Mouse (Mus musculus) embryonic fibroblast, embryonic 13.5 days (primary cell): Measurements from ENCODE around the gene Gm49486. TPM values are rescaled to one million over a fixed set of nuclear protein-coding genes. Genes with fewer than 3 reads are reported as not detected.

ENCODE experiments used
- H3K27ac ChIP-seq: 2 replicates; pipeline ENCODE4 v1.5.1; 2012; ENCODE audit warnings: low read length, control low read depth, inconsistent platforms; ENCODE audit not compliant: insufficient read depth
- H3K4me1 ChIP-seq: 2 replicates; pipeline ENCODE4 v1.6.1; 2011; ENCODE audit warnings: low read length; ENCODE audit not compliant: control insufficient read depth, insufficient read depth
- H3K4me3 ChIP-seq: 2 replicates; pipeline ENCODE4 v1.5.1; 2011; ENCODE audit warnings: mild to moderate bottlenecking, control low read depth, low read length; ENCODE audit not compliant: insufficient read depth
- CTCF ChIP-seq: IDR thresholded peaks from 2 replicates; pipeline ENCODE4 v1.5.1; 2011; ENCODE audit warnings: mild to moderate bottlenecking, control low read depth, low read length, moderate library complexity, borderline replicate concordance; ENCODE audit not compliant: insufficient read depth
- POLR2A ChIP-seq: IDR thresholded peaks from 2 replicates; pipeline ENCODE4 v1.6.1; 2011; ENCODE audit warnings: low read depth, mild to moderate bottlenecking, control low read depth, low read length, moderate library complexity
- polyA plus RNA-seq: library from polyadenylated mRNA; stranded (reverse); fragments of >200 nt; gene quantifications from 2 replicates; pipeline ENCODE4 v1.2.4, GENCODE M21; 2011; ENCODE audit warnings: low read depth; ENCODE audit not compliant: missing spikeins, insufficient read length

Gm49486 gene
- polyA plus RNA-seq, 1 experiment, result 0.77 TPM

DNA sequence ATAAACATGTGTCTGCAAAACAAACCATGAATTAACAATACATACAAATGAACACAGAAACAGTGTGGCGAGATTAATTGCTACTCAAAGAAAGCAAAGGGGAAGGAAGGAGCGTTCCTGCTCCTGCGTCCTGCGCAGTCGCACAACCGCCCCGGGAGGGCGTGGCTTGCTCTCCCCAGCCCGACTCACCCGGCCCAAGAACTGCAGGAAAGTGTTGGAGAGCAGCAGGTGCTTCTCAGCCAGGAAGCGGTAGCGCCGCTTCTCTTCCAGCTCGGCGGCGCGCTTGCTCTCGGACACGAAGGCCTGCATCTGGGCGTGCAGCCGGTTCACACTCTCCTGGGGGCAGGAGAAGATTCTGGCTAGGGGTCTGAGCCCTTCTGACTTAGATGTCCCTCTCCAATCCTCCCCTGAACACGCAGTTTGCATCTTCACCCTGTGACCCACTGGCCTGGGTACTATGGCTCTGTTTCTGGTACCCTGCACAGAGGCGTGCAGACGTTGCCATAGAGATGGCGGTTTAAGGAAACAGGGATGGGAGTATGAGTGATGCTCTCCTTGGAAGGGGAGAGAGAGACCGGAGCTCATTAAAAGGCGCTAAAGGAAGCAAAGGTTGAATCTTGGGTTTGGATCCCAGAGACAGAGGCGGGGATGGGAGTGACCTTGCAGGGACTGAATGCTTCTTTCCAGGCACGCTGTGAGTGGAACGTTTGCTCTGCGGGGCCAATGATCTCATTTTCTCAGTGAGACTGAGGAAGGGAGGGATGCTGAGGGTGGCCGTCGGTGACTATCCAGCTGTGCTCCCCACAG, 41.3 kb downstream of the Gm49486 start:
- TF ChIP-seq POLR2A (no peak), CTCF (no peak)
- no peak overlapping the region for H3K27ac ChIP-seq
- no peak overlapping the region for H3K4me3 ChIP-seq
- H3K4me1 ChIP-seq, result no peaks in the 10 kb centered on the region

DNA sequence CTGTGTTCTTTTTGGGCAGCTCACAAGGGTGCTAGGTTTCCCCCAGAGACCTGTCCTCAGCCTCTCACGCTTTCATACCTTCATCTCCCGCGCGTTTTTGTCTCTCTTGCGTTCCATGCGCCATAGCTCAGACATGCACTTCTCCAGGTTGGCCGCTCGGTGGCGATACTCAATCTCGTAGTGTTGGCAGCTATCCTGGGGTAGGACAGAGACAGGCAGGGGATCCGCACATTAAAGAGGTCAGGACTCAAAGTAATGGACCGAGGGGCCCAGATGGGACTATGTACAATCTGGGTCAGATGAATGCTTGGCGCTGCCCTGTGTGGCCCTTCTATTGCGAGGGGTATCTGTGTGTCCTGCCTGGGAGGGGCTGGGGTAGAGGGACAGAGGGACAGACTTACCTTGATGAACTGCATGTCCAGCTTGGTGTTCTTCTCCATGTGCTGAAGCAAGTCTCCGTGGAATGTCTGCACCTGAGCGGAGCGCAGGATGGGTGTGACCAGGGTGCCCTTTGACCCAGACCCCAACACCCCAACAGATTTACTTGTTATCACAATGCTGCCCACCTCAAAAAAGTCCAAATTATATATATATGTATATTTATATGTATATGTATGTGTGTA, 42.0 kb downstream of the Gm49486 start:
- Histone ChIP-seq H3K4me3 (no peak overlapping the region), H3K4me1 (no peaks in the 10 kb centered on the region), H3K27ac (no peak overlapping the region)
- no peak for TF ChIP-seq POLR2A
- TF ChIP-seq CTCF, result peak; percentile 68; the same call in 1 of the 2 replicates

DNA sequence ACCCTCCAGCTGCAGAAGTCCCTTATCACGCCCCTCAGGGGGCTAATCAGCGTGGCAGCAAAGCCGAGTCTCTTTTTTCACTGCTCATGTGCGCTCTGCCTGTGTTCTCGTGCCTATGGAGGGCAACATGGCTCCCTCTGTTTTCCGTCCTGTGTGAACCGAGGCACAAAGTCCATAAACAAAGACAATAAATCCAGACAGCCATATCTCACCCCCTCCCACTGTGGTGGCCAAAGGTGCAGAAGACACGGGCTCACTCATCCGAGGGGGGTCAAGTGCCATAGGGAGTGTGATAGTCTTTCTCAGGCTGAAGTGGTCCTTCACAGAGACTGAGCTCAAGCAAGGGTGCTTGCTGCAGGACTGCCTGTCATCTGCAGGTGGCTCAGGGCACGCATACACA, 43.8 kb downstream of the Gm49486 start:
- H3K4me1 ChIP-seq, result no peaks in the 10 kb centered on the region
- no peak overlapping the region for H3K27ac ChIP-seq
- no peak overlapping the region for H3K4me3 ChIP-seq
- no peak for TF ChIP-seq POLR2A
- no peak for TF ChIP-seq CTCF

DNA sequence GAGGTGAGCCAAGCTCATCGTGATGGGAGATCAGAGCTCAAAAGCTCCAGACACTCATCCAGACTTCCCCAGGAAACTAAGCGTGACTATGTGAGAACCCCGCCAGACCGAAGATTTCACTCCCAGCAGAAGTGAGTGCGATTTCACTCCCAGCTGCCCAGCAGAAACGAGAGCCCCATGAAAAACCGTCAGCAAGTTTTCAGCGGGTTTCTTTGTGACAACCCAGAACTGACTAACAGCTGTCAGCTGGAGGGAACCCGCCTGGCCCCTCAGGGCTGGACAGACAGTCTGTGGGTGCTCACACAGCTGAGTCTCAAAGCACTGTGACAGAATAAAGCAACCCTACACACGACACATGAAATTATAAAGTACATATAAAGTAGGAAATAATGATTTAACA, 48.5 kb downstream of the Gm49486 start:
- Histone ChIP-seq H3K4me1 (no peaks in the 10 kb centered on the region), H3K27ac (no peak overlapping the region), H3K4me3 (no peak overlapping the region)
- TF ChIP-seq POLR2A, result no peak
- TF ChIP-seq CTCF, result no peak

DNA sequence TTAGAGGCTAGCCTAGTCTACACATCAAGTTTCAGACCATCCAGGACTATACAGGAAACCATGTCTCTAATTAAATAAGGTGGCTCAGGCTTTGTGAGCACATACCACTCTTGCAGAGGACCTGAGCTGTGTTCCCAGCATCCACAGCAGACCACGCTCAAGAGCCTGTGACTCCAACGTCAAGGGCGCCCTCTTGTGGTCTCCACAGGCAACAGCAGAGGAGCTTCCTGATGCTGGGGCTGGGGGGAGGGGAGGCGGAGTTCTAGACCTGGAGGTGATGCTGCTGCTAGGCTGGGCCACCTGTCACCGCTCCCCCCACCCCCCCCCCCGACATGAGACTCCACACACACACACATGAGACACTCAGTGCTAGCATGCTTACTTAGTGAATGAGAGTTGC, 51.0 kb downstream of the Gm49486 start:
- TF ChIP-seq CTCF (peak; percentile 41; the same call in 1 of the 2 replicates), POLR2A (no peak)
- H3K4me1 ChIP-seq, result no peaks in the 10 kb centered on the region
- H3K4me3 ChIP-seq, result no peak overlapping the region

DNA sequence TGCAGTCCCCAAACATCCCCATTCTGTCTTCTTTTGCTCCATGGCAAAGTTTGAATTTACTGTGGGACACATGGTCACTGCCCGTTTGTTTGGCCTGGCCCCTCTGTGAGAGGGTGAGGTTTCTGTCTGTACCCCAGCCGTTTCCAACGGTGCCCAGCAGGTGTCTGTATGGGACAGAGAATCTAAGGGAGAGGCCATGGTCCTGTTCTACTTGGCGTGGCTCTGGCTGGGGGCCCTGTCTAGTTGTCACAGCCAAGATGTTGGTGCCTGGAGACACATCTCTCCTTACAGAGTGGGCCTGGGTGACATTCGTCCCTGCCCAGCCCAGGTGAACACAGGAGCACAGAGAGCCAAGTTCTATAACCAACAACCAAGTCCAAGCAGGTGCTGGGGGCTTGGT, 51.7 kb downstream of the Gm49486 start:
- H3K4me3 ChIP-seq, result no peak overlapping the region
- H3K4me1 ChIP-seq, result no peaks in the 10 kb centered on the region
- TF ChIP-seq CTCF, result no peak
- no peak for TF ChIP-seq POLR2A
- no peak overlapping the region for H3K27ac ChIP-seq

More for the DNA sequence above, 51.0 kb downstream of the Gm49486 start:
- no peak overlapping the region for H3K27ac ChIP-seq

DNA sequence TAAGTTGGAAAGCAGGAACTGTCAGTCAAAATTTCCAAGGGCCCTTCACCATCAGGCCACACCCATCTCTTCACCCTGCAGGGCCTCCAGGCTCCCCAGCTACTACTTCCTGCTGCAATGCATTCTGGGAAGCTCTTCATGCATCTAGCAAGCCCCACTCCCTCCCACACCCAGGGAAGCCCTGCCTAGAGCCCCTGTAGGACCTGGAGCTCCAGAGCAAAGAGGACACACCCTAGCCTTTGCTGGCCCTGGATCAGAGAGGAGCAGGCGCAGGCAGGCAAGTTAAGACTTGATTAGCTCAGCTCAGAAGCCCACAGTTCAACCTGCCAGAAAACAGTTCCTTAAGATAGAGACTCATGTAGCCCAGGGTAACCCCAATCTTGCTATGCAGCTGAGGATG, 52.2 kb downstream of the Gm49486 start:
- no peaks in the 10 kb centered on the region for H3K4me1 ChIP-seq
- no peak overlapping the region for H3K4me3 ChIP-seq
- TF ChIP-seq CTCF, result no peak
- no peak for TF ChIP-seq POLR2A
- no peak overlapping the region for H3K27ac ChIP-seq

DNA sequence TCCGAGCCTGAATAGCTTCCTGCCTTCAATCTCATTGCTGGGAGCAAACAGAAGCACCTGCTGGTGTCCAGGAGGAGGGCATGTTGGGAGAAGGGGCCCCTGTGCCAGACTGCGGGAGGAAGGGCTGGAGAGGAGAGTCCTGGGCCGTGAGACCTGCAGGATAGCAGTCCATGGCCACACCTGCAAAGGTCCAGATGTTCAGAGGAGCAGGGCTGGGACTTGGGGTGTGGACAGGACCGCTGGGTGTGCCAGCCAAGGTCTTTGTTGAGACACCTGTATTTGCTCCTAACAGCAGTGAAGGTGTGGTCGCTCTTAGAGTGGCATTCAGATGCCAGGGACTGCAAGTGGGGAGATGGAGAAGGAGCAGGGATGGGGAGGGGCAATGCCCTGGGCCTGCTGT, 53.2 kb downstream of the Gm49486 start:
- Histone ChIP-seq H3K4me1 (no peaks in the 10 kb centered on the region), H3K27ac (no peak overlapping the region), H3K4me3 (no peak overlapping the region)
- TF ChIP-seq CTCF (no peak), POLR2A (no peak)

DNA sequence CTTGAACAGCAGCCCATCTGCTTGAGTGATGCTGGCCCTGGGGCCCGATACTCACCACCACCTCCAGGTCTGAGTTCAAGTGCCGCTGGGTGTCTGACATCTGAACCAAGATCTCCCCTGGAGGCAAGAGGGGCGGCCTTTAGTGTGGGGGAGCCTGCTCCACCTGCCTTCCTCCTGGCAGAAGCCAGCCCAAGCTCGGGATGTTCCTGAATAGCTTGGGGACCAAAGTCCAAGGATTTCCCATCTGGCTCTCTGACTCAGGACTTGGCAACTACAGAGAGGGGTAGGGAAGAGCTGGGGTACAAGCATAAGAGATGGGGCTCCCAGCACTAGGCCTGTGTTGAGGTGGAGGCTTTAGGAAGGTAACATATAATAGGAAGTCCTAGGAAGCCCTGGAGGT, 54.2 kb downstream of the Gm49486 start:
- Histone ChIP-seq H3K4me3 (no peak overlapping the region), H3K4me1 (no peaks in the 10 kb centered on the region), H3K27ac (no peak overlapping the region)
- TF ChIP-seq POLR2A, result no peak
- TF ChIP-seq CTCF, result no peak

DNA sequence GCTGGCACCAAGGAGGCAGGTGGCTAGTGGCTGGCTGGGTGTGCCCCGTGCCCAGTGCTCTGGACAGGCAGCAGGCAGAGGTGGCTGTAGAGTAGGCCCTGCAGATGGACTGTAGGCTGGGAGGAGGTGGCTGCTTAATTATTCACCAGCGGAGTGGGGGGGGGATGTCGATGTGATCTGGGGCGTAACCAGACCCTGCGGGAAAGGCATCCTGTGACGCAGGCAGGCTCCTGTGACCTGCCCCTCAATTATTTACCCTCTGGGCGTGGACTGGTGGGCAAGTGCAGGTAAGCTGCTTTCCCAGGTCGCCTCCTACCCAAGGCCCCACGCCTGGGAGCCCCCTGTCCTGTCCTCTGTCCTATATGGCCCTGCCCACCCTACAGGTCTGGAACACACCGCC, 56.2 kb downstream of the Gm49486 start, which contains the start of gene Baiap2l2:
Baiap2l2 (minus strand) TSS at position 139 of the 400 bp plus-strand sequence.
- Histone ChIP-seq H3K4me3 (no peak within 1 kb of the TSS), H3K27ac (no peak within 1 kb of the TSS), H3K4me1 (no peaks in the 10 kb centered on the region)
- TF ChIP-seq POLR2A, result no peak
- TF ChIP-seq CTCF, result no peak
